Mouse (Mus musculus) layer of hippocampus, adult 9-11 months (tissue): ENCODE results near the gene Dnajb3.

Experiments used
- DNase-seq: peaks from one replicate; pipeline ENCODE4 v3.0.0; 2022

Gene Dnajb3

GRCm38 (mm10) chr1:88205294-88205922, at the start of gene Dnajb3:
Gene Dnajb3, minus strand, starts transcription at chr1:88205782.
- DNase-seq = peak; percentile 89

GRCm38 (mm10) chr1:88254793-88255465, 49.3 kb upstream of the Dnajb3 start:
- no peak for DNase-seq

- no peak for DNase-seq
Observed at GRCm38 (mm10) chr1:88253540-88253939, 48.0 kb upstream of the Dnajb3 start.

GRCm38 (mm10) chr1:88253106-88253505, 47.5 kb upstream of the Dnajb3 start:
- DNase-seq = no peak

- DNase-seq = no peak
Observed at GRCm38 (mm10) chr1:88250023-88250422, 44.4 kb upstream of the Dnajb3 start.

GRCm38 (mm10) chr1:88249596-88249995, 44.0 kb upstream of the Dnajb3 start:
- DNase-seq = no peak

GRCm38 (mm10) chr1:88248658-88249057, 43.1 kb upstream of the Dnajb3 start:
- no peak for DNase-seq

GRCm38 (mm10) chr1:88247660-88248059, 42.1 kb upstream of the Dnajb3 start:
- DNase-seq = no peak

- no peak for DNase-seq
Observed at GRCm38 (mm10) chr1:88246386-88246785, 40.8 kb upstream of the Dnajb3 start.

GRCm38 (mm10) chr1:88245881-88246280, 40.3 kb upstream of the Dnajb3 start:
- no peak for DNase-seq

- DNase-seq = no peak
Observed at GRCm38 (mm10) chr1:88243861-88244260, 38.3 kb upstream of the Dnajb3 start.

- DNase-seq = no peak
Observed at GRCm38 (mm10) chr1:88240579-88240978, 35.0 kb upstream of the Dnajb3 start.

GRCm38 (mm10) chr1:88240072-88240471, 34.5 kb upstream of the Dnajb3 start:
- DNase-seq = no peak

- no peak for DNase-seq
Observed at GRCm38 (mm10) chr1:88238771-88239170, 33.2 kb upstream of the Dnajb3 start.

GRCm38 (mm10) chr1:88237311-88237710, 31.7 kb upstream of the Dnajb3 start:
- no peak for DNase-seq

- no peak for DNase-seq
Observed at GRCm38 (mm10) chr1:88235894-88236415, 30.4 kb upstream of the Dnajb3 start.

- DNase-seq = no peak
Observed at GRCm38 (mm10) chr1:88235046-88235893, 29.7 kb upstream of the Dnajb3 start.

GRCm38 (mm10) chr1:88234646-88235045, 29.1 kb upstream of the Dnajb3 start:
- DNase-seq = no peak

GRCm38 (mm10) chr1:88234248-88234610, 28.6 kb upstream of the Dnajb3 start:
- no peak for DNase-seq

GRCm38 (mm10) chr1:88233421-88234247, 28.1 kb upstream of the Dnajb3 start:
- DNase-seq = no peak

- DNase-seq = no peak
Observed at GRCm38 (mm10) chr1:88232664-88233380, 27.2 kb upstream of the Dnajb3 start.
